Mouse (Mus musculus): ENCODE results near the gene Adcy10.

Adcy10 gene

DNA sequence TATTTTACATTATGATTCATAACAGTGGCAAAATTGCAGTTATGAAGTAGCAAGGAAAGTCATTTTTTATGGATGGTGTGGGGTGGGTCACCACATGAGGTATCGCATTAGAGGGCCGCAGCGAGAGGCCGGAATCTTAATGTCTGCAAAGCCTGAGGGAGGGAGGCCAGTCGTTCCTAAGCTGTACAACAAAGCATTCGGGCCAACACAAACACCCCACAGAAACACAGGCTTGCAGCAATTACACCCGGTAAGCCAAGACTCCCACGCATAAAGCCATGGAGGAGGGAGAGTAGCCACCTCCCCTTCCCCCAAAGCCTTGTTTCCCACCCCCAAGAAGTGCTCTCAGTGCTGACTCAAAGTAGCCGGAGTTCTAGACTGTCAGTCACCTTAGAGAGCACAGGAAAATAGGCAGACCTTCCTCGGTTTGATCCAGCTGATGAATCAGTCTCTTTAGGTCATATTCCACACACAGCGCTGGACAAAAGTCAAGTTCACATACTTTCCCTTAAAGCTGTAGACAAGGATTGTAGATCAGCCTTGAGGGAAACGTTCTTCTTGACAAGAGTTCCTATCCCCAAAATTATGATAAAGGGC is 51.2 kb downstream of the Adcy10 start:
- DNase-seq (ENCODE audit: low spot score) = no peak

DNA sequence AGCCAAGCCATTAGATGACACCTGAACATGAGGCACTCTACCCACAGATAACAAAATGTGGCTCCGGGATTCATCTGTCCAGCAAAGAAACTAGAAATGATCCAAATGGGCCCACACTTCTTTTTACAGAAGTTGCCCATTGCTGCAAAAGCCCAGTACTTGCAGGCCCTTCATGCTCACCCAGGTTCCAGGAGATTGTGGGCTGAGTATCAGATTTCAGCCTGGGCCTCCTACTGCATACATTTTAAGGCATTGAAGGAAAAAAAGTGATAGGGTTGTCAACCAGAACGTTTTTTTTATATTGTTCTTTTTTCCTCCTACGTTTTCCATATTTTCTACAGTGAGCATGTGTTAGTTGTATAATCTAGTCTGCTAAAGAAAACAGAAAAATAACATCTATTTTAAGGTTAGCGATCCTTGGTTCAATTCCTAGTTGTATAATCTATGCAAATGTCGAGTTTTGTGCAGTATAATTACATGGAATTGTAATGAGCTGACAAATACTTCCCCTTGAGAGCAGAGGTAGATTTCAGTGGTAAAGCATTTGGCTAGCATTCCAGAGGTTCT is 52.3 kb downstream of the Adcy10 start:
- DNase-seq (ENCODE audit: low spot score) = no peak

DNA sequence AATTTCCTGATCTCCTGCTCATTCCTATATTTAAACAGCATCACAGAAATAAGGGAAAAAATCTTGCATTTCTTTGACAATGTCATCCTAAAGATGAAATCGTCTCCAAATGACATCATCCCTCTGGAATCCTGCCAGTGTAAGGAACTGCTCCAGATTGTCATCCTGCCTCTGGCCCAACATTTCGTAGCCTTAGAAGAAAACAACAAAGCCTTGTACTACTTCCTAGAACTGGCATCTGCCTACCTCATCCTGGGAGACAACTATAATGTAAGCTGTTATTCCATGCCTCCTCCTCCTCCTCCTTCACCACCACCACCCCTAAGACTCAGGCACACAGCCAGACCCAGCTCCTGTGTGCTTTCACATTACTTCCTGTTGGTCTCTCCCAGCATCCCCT is 71.7 kb downstream of the Adcy10 start:
- no peak for DNase-seq (ENCODE audit: low spot score)

DNA sequence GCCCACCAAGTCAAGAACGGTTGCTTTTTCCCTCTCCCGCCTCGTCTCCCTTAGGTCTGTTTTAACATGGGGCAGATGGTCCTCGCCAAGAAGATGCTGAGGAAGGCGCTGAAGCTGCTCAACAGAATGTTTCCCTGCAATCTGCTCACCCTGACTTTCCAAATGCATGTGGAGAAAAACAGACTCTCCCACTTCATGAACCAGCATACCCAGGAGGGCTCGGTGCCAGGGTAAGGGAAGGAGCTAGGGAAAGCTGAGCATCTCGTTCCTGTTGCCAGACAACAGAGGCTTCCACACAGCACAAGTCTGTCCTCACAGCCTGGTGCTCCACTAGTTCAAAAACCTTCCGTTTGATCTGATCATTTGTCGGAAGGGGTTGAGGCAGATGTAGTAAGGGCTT is 74.1 kb downstream of the Adcy10 start:
- DNase-seq (ENCODE audit: low spot score) = no peak

DNA sequence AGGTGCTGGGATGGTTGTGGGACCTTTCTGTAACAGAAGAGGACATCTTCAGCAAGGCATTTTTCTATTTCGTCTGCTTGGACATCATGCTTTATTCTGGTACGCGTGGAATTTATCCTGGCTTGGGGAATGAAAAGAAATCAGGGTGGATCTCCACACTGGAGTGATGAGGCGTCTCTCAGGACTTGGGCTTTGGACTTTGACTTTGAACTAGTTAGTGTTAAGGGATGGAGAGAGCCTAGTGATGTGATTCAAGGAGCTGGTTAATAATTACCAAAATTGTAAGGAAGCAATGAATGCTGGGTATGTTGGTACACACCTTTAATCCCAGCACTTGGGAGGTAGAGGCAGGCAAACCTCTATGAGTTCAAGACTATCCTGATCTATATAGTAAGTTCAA is 80.3 kb downstream of the Adcy10 start:
- no peak for DNase-seq (ENCODE audit: low spot score)

DNA sequence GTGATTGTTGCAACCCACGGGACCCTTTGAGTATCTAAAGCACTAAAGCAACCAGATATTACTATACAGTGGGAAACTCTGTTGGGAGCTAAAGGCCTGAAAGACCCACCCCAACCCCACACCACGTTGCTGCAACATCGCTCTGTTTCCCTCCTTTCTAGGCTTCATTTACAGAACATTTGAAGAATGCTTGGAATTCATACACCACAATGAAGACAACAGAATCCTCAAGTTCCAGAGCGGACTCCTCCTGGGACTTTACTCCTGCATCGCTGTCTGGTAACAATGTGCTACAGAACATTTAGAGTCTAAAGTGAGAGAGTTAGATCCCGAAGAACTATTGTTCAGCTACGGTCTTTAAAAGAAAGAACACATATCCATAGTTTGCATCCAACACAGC is 82.5 kb downstream of the Adcy10 start:
- no peak for DNase-seq (ENCODE audit: low spot score)

DNA sequence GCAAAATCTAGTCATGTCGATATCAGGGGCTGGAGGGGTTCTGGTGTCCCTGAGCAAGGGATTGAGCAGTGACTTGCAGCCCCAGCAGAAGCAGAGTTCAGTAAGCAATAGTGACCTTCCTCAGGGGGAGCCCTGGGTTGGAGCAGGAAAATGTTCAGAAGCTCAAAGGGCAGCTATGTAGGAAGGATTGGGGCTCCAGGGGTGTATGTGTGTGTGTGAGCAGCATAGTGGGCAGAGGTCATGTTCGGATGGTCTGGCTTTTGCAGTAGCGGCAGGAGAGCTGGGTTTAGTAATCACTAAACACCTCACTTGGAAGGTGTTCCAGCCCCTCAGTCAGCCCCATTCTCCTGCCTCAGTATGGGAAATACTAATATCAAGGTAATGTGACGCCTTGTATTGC is 91.0 kb downstream of the Adcy10 start:
- DNase-seq (ENCODE audit: low spot score) = no peak

DNA sequence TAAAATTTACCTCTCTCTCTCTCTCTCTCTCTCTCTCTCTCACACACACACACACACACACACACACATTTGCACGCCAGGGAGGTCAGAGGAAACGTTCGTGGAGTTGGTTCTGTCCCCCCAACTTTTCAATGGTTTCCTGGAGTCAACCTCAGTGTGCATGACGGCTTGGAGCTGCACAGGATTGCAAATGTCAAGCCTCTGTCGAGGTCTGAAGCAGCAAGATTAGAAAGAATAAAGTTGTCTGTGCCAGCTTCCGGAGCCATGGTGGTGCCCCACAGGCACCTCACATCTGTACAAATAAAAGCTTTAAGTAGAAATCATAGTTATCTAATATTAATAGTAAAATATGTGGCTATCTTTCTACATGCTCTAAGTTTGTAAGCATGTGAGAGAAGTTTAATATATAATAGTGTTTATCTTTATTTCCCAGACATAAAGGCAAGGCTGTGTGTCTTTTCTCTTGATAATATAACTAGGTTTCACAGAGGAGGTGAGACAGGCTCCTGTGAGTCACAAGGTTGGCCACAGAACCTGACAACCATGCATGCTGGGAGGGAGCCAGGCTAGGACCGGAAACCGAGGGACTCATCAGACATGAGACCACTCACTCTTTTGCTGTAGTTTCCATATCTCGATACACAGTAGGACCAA is 91.6 kb downstream of the Adcy10 start:
- DNase-seq (ENCODE audit: low spot score) = no peak

DNA sequence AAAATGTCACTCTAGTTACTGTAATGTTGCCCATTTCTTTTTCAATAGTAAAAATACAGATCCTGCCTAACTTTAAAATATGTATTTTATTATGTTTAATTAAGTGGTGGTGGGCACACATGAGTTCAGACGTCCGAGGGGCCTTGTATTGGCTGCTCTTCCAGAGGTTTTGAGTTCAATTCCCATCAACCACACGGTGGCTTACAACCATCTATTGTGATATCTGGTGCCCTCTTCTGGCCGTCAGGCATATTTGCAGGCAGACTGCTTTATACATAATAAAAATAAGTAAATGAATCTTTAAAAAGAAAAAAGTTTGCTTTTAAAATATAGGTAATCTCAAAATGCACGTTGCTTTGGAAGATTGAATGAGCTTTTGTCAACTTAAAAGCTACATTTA is 94.3 kb downstream of the Adcy10 start:
- peak; percentile 44 for DNase-seq (ENCODE audit: low spot score)

DNA sequence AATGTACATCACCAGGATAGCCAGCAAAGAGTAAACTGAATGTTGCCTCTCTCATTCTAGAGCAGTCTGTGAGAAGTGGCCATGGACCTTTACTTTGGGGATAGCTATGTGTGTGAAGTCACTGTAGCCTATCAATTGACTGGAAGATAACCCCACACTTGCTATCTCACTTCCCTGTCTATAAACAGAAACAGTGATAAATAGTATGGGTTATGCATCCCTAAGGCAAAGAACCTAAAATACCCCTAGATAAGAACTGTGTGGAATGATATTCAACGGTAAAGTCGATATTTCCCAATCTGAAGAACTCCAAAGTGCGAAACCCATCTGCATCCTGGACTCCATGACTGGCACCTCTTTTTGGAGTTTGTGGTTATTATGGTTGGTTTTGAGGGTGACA is 96.3 kb downstream of the Adcy10 start:
- DNase-seq (ENCODE audit: low spot score) = no peak

DNA sequence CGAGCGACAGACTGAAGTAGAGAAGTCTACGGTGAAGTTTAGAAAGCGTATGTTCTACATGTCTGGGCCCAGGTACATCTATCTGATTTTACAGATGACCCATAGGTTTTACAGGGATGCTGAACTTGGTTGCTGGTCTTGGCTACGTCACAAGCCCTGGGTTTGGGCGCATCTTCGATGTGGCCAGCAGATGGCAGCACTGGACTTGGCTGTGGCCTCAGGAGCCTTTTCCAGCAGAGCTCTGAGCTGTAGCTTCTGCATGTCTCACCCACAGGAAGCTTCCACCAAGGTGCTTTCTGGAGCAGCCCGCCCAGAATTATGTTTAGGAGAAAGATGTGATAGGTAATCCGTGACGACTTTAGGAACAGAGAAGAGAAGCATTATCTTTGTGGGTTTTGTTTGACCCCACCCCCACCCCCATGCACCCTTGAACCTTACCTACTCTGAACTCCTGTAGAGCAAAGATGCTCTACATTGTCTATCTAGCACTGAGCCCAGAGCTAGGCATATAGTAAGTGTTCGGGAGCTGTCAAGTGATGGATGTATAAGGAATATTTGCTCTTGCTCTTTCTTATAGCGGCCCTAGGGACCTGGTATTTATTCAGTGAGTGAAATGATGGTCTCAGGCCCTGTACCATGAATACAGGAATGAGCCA is 98.7 kb downstream of the Adcy10 start:
- peak; percentile 94 for DNase-seq (ENCODE audit: low spot score)

DNA sequence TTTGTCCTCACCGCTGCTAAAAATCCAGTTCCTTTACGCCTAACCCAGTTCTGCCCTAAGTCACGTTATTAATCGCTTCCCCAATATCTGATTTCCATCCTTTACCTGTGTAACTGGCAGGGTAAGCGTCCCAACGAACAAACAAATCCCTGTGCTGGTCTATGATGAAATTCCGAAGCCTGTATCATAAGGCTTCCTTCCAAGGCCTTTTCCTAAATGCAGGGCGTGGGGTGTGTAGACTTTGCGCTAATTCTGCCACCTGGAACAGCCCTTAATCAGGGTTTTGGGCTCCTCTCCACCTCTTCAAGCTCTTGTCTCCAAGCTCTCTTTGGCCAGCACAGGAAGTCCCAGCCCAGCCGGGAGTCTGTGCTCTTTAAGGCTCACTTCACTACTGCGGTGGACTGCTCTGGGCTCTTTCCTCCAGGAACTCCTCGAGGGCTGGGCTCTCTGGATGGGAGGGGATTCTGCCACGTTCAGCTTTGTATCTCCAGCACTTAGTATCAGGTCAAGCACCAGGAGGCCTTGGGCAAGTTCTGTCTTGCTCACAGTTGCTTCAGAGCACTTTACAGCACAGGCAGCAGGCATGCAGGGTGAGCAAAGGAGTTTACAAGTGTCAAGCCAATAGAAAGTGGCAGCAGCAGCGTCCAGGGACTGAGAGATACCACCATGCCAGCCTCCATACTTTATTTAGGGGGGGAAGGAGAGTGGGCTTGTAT is 100.6 kb downstream of the Adcy10 start:
- DNase-seq (ENCODE audit: low spot score) = no peak

DNA sequence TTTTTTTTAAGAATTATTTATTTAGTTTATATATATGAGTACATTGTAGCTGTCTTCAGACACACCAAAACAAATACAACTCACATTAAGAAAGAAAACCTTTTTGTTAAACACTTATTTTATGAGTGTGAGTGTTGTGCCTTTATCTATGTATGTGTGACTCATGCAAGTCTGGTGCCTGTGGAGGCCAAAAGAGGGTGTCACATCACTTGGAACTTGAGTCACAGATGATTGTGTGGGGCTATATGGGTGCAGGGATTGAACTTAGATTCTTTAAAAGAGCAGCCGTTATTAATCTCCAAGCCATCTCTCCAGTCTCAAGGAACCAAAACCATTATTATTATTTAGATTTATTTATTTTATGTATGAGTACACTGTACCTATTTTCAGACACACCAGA is 101.4 kb downstream of the Adcy10 start:
- no peak for DNase-seq (ENCODE audit: low spot score)

DNA sequence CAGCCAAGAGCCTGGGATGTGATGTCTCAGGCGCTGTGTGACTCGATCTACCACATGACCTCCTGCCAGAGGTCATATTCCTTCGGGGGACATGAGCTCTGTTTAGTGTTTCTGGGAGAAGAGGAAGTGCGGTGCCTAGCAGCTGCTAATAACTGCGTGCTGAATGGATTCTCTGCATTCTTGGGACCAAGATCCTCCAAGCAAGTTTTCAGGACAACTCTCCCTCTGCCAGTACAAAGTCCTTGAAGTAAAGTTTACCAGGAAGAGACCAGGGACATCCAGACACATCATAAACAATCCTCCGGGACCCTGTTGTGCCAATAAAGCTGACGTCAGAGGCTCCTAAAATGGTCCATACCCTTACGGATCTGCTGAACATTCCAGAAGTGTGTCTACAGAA is 102.9 kb downstream of the Adcy10 start:
- peak; percentile 37 for DNase-seq (ENCODE audit: low spot score)

DNA sequence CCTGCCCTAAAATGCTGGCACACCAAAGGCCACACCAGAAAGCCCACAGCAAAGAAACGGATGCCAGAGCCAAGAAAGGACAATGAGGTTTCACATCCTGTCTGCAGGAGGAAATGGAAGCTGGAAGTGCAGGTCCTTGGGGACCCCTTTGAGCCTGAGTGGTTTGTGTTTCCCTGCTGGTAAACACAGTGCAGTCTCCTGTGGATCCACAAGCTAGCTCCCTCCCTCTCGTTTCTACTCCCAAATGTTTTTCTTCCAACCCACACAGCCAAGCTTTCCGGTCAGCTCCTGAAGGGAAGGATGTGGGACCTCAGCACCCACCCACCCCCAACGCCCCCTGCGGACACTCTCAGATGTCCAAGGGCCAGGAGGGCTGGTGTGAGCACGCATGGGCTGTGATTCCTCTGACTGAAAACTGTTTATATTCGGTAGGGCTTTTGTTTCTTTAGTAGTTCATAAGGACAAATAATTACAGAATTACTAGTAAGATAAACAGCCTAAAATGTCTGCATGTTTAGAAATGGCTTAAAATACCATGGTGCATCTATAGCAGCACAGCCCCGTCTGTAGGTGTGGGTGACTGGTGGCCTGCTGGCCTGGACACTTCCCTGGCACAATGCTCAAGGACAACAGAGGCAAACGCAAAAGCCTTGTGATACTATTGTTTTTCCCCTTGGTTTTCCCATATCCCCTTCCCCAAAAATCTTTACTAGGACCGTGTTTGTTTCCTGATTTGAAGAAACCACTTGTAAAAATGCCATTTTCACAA is 104.5 kb downstream of the Adcy10 start:
- peak; percentile 60 for DNase-seq (ENCODE audit: low spot score)

DNA sequence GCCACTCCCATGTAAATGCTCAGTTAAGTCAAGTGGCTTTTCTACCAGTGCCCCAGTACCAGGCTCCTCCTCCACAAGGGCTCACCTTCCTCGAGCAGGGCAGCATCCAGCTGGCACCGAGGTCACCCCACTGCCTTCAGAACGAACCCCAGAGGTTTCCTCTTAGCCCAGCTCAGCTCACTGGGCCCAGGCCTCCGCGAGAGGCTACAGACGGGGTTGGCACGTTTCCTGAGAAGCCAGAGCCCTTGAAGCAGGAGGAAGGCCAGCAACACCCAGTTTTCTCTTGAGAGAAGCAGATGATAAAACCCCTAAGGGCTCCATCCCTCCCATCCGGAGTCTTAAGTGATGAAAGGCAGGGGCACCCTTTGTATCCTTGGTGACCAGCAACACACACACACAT is 105.8 kb downstream of the Adcy10 start:
- DNase-seq (ENCODE audit: low spot score) = no peak

DNA sequence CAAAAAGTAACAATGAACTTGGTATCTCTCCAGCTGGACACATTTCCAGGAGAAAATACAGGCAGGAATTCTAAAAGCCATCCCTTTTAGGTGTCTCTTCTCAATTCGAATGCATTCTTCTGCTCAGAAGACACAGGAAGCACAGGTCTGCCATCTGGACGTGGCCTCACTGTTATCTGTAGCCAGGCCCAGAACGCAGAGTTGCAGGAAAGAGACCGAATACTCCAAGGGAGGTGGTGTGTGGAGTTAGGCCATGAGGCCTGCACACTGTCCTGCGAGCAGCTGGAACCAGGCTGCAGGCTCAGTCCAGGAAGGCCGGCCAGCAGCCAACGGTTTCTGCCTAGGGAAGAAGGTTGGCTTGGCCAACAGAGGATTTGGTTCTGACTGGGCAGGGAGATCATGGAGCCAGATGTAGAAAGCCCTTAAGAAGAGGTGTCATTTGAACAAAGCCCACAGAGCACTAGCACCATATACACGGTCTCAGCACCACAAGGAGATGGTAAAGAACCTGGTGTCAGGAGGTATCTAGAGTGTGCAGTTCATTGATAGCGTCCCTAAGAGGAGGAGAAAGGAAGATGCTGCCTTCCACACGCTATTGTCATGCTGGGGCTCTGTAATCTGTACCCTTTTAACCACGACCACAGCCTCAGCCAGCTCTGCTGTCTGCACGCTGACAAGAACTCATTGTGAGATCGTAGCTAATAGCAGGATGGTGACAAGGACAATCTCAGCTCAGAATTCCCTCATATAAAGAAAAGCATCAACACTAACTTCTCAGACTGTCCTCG is 107.5 kb downstream of the Adcy10 start:
- DNase-seq (ENCODE audit: low spot score) = no peak

DNA sequence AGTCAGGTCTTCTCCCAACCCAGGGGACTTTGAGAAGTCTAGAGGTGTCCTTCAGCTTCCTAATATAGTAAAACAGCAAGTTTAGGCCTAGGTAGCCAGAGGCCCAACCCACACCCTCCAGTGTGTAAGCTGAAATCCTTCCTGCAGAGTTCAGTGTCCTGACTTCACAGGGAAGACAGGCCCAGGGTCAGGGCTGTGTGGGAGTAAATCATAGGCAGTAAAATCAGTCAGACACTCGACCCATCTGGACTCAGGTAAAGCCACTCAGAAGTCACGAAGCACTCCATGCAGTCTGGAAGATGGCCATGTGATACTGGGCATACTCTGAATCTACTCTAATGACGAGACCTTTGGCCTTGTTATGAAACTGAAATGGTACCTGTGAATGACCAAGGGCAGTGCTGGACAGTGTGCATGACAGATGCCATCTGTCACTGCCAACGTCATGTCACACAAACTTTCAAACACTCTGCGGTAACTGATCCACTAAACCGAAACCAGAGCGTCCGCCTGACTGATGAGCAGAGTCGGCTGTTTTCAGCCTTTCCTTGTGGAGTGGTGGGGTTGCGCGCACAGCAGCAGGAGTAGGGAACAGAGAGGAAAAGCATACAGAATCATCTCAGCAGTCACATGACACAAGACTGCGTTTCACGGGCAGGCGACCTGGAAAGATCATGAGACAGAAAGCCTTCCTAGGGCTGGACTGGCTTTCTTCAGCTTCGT is 109.9 kb downstream of the Adcy10 start:
- DNase-seq (ENCODE audit: low spot score) = no peak

DNA sequence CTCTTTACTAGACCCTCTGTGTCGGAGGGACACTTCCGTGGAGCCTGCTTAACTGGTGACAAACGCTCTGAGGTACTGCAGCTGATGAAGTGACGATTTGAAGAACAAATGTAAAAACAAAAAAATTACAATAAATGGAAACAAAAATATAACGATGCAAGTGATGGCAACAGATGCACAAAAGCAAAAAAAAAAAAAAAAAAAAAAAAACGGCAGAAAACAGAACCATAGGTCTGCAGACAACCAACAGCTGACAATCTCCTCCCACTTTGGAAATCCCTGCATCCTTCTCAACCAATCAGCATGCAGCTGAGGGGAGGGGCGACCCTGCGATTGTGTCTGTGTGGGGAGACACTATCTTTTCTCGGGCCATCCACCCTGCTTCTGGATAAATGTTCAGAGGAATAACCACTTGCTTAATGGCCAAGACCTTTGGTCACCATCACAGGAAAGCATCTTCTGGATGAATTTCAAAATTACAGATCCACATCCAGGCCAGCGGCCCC is 116.8 kb downstream of the Adcy10 start:
- no peak for DNase-seq (ENCODE audit: low spot score)

DNA sequence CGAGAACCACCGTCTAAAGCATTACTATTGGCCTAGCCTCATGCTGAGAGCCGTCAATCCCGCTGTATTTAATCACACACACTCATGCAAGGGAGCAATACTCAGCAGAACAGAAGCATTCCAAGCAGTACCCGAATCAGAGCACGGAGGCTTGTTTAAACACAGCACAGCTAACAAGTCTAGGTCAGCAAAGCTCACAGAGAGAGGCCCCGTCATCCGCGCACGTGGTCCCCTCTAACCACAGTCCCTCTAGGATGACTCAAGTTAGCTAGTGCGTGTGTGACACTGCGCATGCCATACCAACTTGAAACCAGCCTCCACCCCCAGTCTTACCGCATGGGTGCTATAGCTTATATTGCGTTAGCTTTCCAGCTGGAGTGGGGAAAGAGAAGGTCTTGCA is 118.2 kb downstream of the Adcy10 start:
- no peak for DNase-seq (ENCODE audit: low spot score)

All from embryo, embryonic 10.5 days (tissue).